Mouse (Mus musculus) central nervous system, embryonic 11.5 days (tissue): ENCODE data around the gene Cyp2c69. TPM values are rescaled to one million over a fixed set of nuclear protein-coding genes. Genes with fewer than 3 reads are reported as not detected.

Experiments
- polyA plus RNA-seq: library from polyadenylated mRNA; depleted of rRNA; stranded (reverse); fragments of >200 nt; gene quantifications from 2 replicates; pipeline ENCODE4 v1.2.3, GENCODE M21; 2012; rRNA removed

Cyp2c69 gene
- polyA plus RNA-seq, result not detected in 2 replicates

DNA sequence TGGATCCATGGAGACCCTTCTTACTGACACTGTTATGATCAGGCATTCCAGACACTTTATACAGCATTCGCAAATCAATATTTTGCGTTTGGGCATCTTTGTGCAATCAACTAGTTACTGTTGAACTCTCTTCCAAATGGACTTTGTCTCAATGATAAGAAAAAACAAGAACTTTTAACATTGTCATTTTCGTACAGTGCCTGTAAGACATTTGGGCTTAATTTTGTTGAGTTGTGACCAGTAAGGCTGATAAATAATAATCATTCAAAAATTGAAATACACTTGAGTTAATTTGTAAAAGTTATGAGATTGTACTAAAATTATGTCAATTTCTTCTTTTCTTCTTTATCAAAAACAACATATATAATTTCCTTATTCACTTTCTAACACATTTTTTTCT lies at the start of gene Cyp2c69:
Gene Cyp2c69 (minus strand): TSS at position 101 of the 400 bp plus-strand sequence.

DNA sequence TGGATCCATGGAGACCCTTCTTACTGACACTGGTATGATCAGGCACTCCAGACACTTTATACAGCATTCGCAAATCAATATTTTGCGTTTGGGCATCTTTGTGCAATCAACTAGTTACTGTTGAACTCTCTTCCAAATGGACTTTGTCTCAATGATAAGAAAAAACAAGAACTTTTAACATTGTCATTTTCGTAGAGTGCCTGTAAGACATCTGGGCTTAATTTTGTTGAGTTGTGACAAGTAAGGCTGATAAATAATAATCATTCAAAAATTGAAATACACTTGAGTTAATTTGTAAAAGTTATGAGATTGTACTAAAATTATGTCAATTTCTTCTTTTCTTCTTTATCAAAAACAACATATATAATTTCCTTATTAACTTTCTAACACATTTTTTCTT lies 73.9 kb downstream of the Cyp2c69 start, which contains the start of gene Cyp2c40:
Gene Cyp2c40 (minus strand): TSS at position 101 of the 400 bp plus-strand sequence.

Other genes starting within 250 kb of the Cyp2c69 start
- gene Cyp2c67, start 237.7 kb downstream of the Cyp2c69 start, polyA plus RNA-seq, result 0.04 and 0.06 TPM in 2 replicates
- 1.3 and 2.3 TPM in 2 replicates for gene Cyp2c68, start 145.7 kb downstream of the Cyp2c69 start, polyA plus RNA-seq
- not detected in 2 replicates for gene Cyp2c40, start 74.0 kb downstream of the Cyp2c69 start, polyA plus RNA-seq
- gene Cyp2c37, start 105.6 kb upstream of the Cyp2c69 start, polyA plus RNA-seq, result not detected in 2 replicates
- gene Cyp2c54, start 187.0 kb upstream of the Cyp2c69 start, polyA plus RNA-seq, result not detected in 2 replicates
- not detected in 2 replicates for gene Cyp2c50, start 202.9 kb upstream of the Cyp2c69 start, polyA plus RNA-seq